Mouse (Mus musculus): Measurements from ENCODE around the gene Macf1. TPM values are rescaled to one million over a fixed set of nuclear protein-coding genes. Genes with fewer than 3 reads are reported as not detected.
A peak's percentile ranks its signal among the peaks of the same experiment; 100 is the strongest.

Gene Macf1
- polyA plus RNA-seq, 2 experiments, result 79.8 to 103 TPM

DNA sequence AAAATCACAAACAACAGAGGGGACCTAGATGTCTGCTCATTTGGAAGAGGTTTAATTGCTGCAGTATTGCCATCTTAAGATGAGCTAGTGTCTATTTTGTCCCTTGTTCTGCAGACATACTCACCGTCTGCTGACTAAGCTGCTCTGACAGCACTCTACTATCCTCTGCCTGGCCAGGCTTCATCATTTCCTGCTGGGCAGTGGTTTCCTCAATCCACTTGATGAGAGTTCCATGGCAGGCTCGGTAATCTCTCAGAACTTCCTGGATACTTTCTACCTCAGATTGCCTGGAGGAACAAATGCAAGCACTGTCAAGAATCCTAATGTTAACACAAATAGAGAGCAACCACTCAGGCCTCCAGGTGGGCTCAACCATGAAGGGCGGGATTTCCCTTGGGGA, 195.1 kb downstream of the Macf1 start:
- no peak overlapping the region for H3K9ac ChIP-seq (ENCODE audit: low read depth, low read length, severe bottlenecking)
- no peak for ATAC-seq (ENCODE audit: low FRiP score, low read depth)
- no peak for DNase-seq (ENCODE audit: low spot score)
- H3K27ac ChIP-seq (replicated peaks; ENCODE audit: low read depth, low read length), result no peak overlapping the region
- TF ChIP-seq POLR2A (IDR thresholded peaks at IDR 0.05; ENCODE audit: borderline replicate concordance, extremely low read depth, insufficient read depth, insufficient read length), result no peak
- H3K9me3 ChIP-seq (ENCODE audit: control insufficient read depth, low read length), result no peaks in the 10 kb centered on the region
- H3K4me1 ChIP-seq (ENCODE audit: control insufficient read depth, insufficient read depth, low read length), result no peaks in the 10 kb centered on the region
- H3K4me3 ChIP-seq (replicated peaks; ENCODE audit: low read length), result no peak overlapping the region
- H3K4me2 ChIP-seq (replicated peaks; ENCODE audit: low read depth, low read length, severe bottlenecking), result no peak overlapping the region
- no peaks in the 10 kb centered on the region for H3K27me3 ChIP-seq (ENCODE audit: control insufficient read depth, insufficient read depth, low read length)
- WGBS, result 74% methylated on average over 3 of the region's 3 CpGs
- H3K36me3 ChIP-seq (ENCODE audit: control insufficient read depth, insufficient read depth, low read length), result peaks cover 81% of the 10 kb centered on the region

DNA sequence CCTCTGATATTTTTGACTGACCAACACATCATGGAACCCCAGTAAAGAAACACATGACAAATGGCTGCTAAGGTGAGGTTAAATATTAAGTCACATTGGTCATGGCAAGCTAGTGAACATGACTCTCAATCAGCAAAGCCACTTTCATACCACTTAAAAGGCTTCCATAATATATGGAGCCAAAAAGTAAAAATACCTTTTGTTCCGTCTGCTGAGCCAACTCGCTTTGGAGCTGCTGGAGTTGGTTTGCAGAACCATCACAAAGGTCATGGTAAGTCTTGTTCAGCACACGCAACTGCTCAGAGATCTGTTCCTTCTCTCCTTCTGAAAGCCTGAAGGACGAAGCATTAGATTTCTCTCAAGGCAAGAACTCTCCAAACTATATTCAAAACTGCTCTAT, 204.2 kb downstream of the Macf1 start:
- Histone ChIP-seq H3K27me3 (ENCODE audit: control insufficient read depth, insufficient read depth, low read length) (no peaks in the 10 kb centered on the region), H3K27ac (replicated peaks; ENCODE audit: low read depth, low read length) (no peak overlapping the region), H3K36me3 (ENCODE audit: control insufficient read depth, insufficient read depth, low read length) (peaks cover 58% of the 10 kb centered on the region), H3K9me3 (ENCODE audit: control insufficient read depth, low read length) (no peaks in the 10 kb centered on the region), H3K4me2 (replicated peaks; ENCODE audit: low read depth, low read length, severe bottlenecking) (no peak overlapping the region), H3K4me3 (replicated peaks; ENCODE audit: low read length) (no peak overlapping the region), H3K9ac (ENCODE audit: low read depth, low read length, severe bottlenecking) (no peak overlapping the region), H3K4me1 (ENCODE audit: control insufficient read depth, insufficient read depth, low read length) (no peaks in the 10 kb centered on the region)
- DNase-seq (ENCODE audit: low spot score) (no peak), ATAC-seq (ENCODE audit: low FRiP score, low read depth) (no peak)
- no peak for TF ChIP-seq POLR2A (IDR thresholded peaks at IDR 0.05; ENCODE audit: borderline replicate concordance, extremely low read depth, insufficient read depth, insufficient read length)
- WGBS, result 91% methylated on average over 4 of the region's 4 CpGs

DNA sequence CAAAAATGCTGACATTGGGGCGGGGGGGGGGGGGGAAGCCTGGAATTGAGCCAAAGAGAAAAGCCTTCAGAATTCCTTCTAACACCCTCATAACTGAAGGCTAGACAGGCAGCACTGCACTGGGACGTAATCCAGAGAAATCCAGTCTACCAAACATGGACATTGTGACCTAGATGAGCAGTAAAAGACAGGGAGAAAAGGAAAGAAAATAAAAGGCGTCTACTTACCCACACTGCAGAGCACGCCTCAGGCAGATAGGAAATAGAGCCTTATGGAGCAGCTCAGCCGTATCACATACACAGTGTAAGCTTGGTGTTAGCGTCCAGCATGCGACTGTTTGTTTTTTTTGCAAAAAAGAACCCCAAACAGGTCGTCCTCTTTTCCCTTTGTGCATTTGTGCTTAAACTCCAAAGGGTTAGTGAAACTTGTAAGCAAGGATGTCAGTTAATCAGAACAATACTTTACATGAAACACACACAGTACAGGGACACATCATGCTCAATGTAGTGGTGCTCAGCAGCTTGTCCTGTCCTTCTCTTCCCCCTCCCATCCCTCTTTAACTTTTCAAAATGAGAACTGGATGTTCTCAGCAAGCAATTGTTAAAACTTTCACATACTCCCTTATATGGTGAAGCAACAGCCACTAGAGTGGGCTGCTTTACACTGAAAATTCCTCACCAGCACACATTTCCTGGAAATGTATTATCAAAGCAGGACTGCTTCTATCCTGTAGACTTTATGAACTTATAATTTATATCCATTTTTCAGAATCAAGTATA, 205.3 kb downstream of the Macf1 start:
- H3K9me3 ChIP-seq (ENCODE audit: control insufficient read depth, low read length), result no peaks in the 10 kb centered on the region
- peaks cover 63% of the 10 kb centered on the region for H3K36me3 ChIP-seq (ENCODE audit: control insufficient read depth, insufficient read depth, low read length)
- no peak overlapping the region for H3K4me2 ChIP-seq (replicated peaks; ENCODE audit: low read depth, low read length, severe bottlenecking)
- no peak overlapping the region for H3K9ac ChIP-seq (ENCODE audit: low read depth, low read length, severe bottlenecking)
- H3K27me3 ChIP-seq (ENCODE audit: control insufficient read depth, insufficient read depth, low read length), result no peaks in the 10 kb centered on the region
- no peak for TF ChIP-seq POLR2A (IDR thresholded peaks at IDR 0.05; ENCODE audit: borderline replicate concordance, extremely low read depth, insufficient read depth, insufficient read length)
- no peak for DNase-seq (ENCODE audit: low spot score)
- H3K4me1 ChIP-seq (ENCODE audit: control insufficient read depth, insufficient read depth, low read length), result no peaks in the 10 kb centered on the region
- H3K27ac ChIP-seq (replicated peaks; ENCODE audit: low read depth, low read length), result 0 out of 2 replicates have a peak overlapping the region, but pooled peaks have one; percentile 13
- WGBS, result 75% methylated on average over 8 of the region's 8 CpGs
- ATAC-seq (ENCODE audit: low FRiP score, low read depth), result no peak
- no peak overlapping the region for H3K4me3 ChIP-seq (replicated peaks; ENCODE audit: low read length)

DNA sequence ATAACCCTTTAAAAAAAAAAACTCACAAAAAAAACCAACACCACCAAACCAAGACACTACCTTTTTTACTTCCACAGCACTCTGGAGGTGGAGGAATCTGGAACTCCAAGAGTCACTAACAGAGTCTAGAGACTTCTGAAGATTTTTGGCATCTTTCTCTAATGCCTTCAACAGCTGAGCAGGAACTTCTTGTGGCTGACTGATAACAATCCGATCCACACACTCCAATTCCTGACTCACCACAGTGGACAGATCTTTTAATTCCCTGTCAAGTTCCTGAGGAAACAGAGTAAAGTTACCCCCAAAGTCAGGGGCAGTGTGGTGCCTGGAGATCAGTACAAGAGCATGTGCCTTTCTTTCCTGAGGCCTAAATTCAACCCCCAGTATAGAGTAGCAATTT, 218.4 kb downstream of the Macf1 start:
- Histone ChIP-seq H3K9me3 (ENCODE audit: control insufficient read depth, low read length) (no peaks in the 10 kb centered on the region), H3K4me1 (ENCODE audit: control insufficient read depth, insufficient read depth, low read length) (no peaks in the 10 kb centered on the region), H3K27me3 (ENCODE audit: control insufficient read depth, insufficient read depth, low read length) (no peaks in the 10 kb centered on the region), H3K36me3 (ENCODE audit: control insufficient read depth, insufficient read depth, low read length) (peaks cover 53% of the 10 kb centered on the region), H3K4me2 (replicated peaks; ENCODE audit: low read depth, low read length, severe bottlenecking) (no peak overlapping the region), H3K4me3 (replicated peaks; ENCODE audit: low read length) (no peak overlapping the region), H3K9ac (ENCODE audit: low read depth, low read length, severe bottlenecking) (no peak overlapping the region), H3K27ac (replicated peaks; ENCODE audit: low read depth, low read length) (no peak overlapping the region)
- ATAC-seq (ENCODE audit: low FRiP score, low read depth) (no peak), DNase-seq (ENCODE audit: low spot score) (no peak)
- no peak for TF ChIP-seq POLR2A (IDR thresholded peaks at IDR 0.05; ENCODE audit: borderline replicate concordance, extremely low read depth, insufficient read depth, insufficient read length)
- WGBS, result 83% methylated on average over 1 of the region's 1 CpGs

DNA sequence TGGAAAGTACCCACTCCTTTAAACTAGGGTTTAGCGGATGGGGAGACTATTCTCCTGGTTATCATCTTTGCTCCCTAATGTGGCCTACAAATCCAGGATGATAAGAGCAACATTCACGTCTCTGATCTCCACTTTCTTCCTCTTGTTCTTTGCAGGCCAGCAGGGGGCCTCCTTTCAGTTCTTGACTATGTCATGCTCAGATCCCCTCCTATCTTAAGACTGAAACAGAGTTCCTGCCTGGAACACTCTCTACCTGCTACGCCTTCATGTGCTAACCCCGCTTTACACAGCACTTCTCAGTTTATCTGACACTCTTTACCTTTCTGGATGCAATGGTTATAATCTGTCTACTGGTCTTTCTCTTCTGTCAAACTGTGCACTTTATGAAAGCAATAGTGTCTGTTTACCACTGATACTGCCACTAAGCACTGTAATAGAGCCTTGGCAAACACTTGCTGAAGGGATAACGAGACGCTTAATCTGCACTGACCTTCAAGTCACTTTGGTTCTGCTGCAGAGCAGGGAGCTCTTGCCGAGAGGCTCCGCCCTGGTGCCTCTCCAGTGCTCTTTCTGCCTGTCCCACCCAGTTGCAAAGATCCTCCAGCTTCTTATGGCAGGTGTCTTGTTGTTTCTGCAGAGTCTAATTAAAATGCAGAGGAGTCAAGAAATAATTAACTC, 223.4 kb downstream of the Macf1 start:
- Histone ChIP-seq H3K4me1 (ENCODE audit: control insufficient read depth, insufficient read depth, low read length) (no peaks in the 10 kb centered on the region), H3K4me2 (replicated peaks; ENCODE audit: low read depth, low read length, severe bottlenecking) (no peak overlapping the region), H3K27ac (replicated peaks; ENCODE audit: low read depth, low read length) (no peak overlapping the region), H3K9me3 (ENCODE audit: control insufficient read depth, low read length) (no peaks in the 10 kb centered on the region), H3K4me3 (replicated peaks; ENCODE audit: low read length) (no peak overlapping the region), H3K36me3 (ENCODE audit: control insufficient read depth, insufficient read depth, low read length) (peaks cover 77% of the 10 kb centered on the region), H3K9ac (ENCODE audit: low read depth, low read length, severe bottlenecking) (no peak overlapping the region), H3K27me3 (ENCODE audit: control insufficient read depth, insufficient read depth, low read length) (no peaks in the 10 kb centered on the region)
- ATAC-seq (ENCODE audit: low FRiP score, low read depth) (no peak), DNase-seq (ENCODE audit: low spot score) (no peak)
- 84% methylated on average over 8 of the region's 8 CpGs for WGBS
- no peak for TF ChIP-seq POLR2A (IDR thresholded peaks at IDR 0.05; ENCODE audit: borderline replicate concordance, extremely low read depth, insufficient read depth, insufficient read length)

Data from limb, embryonic 14.5 days (tissue).